Mouse (Mus musculus) olfactory bulb, adult 2 months (tissue): ENCODE results near the gene Gm10959.

Source experiments
- CTCF ChIP-seq: fragments of 200-500 bp; IDR thresholded peaks from 2 replicates; pipeline ENCODE4 v1.5.1; 2012; ENCODE audit warnings: low read depth, mild to moderate bottlenecking, low read length, moderate library complexity; ENCODE audit not compliant: insufficient read depth
- POLR2A ChIP-seq: fragments of 200-500 bp; IDR thresholded peaks from 2 replicates; pipeline ENCODE4 v1.6.1; 2012; ENCODE audit warnings: mild to moderate bottlenecking, low read depth, low read length, moderate library complexity; ENCODE audit not compliant: insufficient read depth

DNA sequence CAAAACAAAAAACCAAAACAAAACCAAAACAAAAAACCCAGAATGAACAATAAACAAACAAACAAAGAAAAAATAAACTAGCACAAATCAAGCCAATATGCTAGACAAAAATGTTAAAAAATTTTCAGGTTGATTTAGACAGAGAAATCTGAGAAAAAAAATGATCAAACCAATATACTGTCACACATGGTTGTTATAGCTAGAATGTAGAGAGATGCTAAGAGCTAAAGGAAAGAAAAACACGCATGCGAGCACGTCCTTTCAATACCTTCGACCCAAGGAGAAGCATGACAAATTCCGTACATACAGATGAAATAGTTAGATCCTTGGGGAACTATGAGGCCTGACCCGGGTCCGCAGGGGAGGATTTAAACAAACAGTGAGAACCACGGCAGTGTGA is at the start of gene Gm10959:
- TF ChIP-seq CTCF (no peak), POLR2A (no peak)
